ENCODE assay signal across 18 mouse cellular contexts in the genomic region with DNA sequence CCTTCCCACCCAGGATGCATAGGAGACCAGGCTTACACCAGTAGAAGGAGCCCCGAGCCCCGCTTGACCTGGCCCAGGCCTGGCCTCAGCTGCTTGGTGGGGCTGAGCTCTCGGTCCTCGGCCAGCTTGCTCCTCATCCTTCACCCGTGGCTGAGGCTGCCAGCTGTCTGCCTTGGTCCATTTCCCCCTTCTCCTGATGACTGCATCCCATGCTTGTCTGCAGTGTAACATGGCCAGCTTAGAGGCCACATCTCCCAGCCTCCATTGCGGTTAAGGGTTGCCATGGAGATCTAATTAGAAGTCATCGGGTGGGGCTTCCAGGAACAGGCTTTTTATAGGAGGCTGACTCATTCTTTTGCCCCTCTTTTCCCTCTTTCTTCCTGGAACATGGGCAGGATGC. TPM values are rescaled to one million over a fixed set of nuclear protein-coding genes. Genes with fewer than 3 reads are reported as not detected.
DNase-seq lines count a peak whose midpoint lies in the region; ATAC-seq and TF ChIP-seq lines count a peak whose summit lies in the region.
"Had no signal": no experiment of that assay in that cellular context is flagged by ENCODE, and none has a peak within 500 bp of the region (broad histone marks: within the 10 kb centered on the region; RNA-seq: fewer than 3 reads in every experiment).

No protein-coding gene starts in this region.

- ATAC-seq in kidney, embryonic 14.5 days (ENCODE audit: low FRiP score, low TSS enrichment) = peak; percentile 20; the same call in 1 of the 2 replicates
- ATAC-seq in hindbrain, embryonic 14.5 days (ENCODE audit: low FRiP score) = 0 out of 2 replicates have a peak, but pooled peaks have one; percentile 40
- ATAC-seq: liver, postnatal 0 days; Patski had no signal

- no peaks in the 10 kb centered on the region for H3K4me1 ChIP-seq in kidney, embryonic 14.5 days (ENCODE audit: control insufficient read depth, insufficient read depth, low read length)
- H3K4me1 ChIP-seq in hindbrain, embryonic 14.5 days (replicated peaks; ENCODE audit: control insufficient read depth, insufficient read depth, low read length) = peaks cover 28% of the 10 kb centered on the region
- peaks cover 4% of the 10 kb centered on the region; the same call in 1 of the 2 replicates for H3K4me1 ChIP-seq in thymus, adult 2 months (replicated peaks; ENCODE audit: control insufficient read depth, insufficient read depth, low read length)
- H3K4me1 ChIP-seq: limb, embryonic 15.5 days; stomach, embryonic 15.5 days had no signal

- no peak for TF ChIP-seq POLR2A in thymus, adult 2 months (IDR thresholded peaks at IDR 0.05; ENCODE audit: control insufficient read depth, extremely low read depth, insufficient read depth, low read length, poor library complexity)

- no peak overlapping the region for H3K9ac ChIP-seq in kidney, embryonic 14.5 days (ENCODE audit: low read depth, low read length)
- H3K9ac ChIP-seq in hindbrain, embryonic 14.5 days = no peak overlapping the region
- H3K9ac ChIP-seq: limb, embryonic 15.5 days; liver, postnatal 0 days; stomach, embryonic 15.5 days had no signal

- no peak for DNase-seq in kidney, adult 8-10 months
- DNase-seq in MN1 (ENCODE audit: low spot score) = peak; percentile 66
- DNase-seq in hindbrain, embryonic 14.5 days (ENCODE audit: low spot score) = no peak
- no peak for DNase-seq in neural tube, embryonic 10.5 days (ENCODE audit: extremely low spot score, low spot score)
- DNase-seq in thymus, adult 2 months = no peak
- no peak for DNase-seq in adrenal gland, postnatal 36 days
- DNase-seq: cerebellum, postnatal 25 days; gastrocnemius, adult 2 months; heart, adult 2 months; kidney, postnatal 10 days; liver, postnatal 0 days; thymus, postnatal 36 days had no signal

- H3K79me3 ChIP-seq in C2C12 (ENCODE audit: low read depth) = no peaks in the 10 kb centered on the region

- no peak overlapping the region for H3K4me3 ChIP-seq in kidney, embryonic 14.5 days (ENCODE audit: low read length)
- no peak overlapping the region for H3K4me3 ChIP-seq in C2C12 (ENCODE audit: insufficient read depth, poor library complexity, severe bottlenecking)
- no peak overlapping the region for H3K4me3 ChIP-seq in hindbrain, embryonic 14.5 days (replicated peaks; ENCODE audit: low read length)
- no peak overlapping the region for H3K4me3 ChIP-seq in thymus, adult 2 months (ENCODE audit: control insufficient read depth, insufficient read depth, low read length)
- H3K4me3 ChIP-seq: gastrocnemius, adult 2 months; heart, adult 2 months; limb, embryonic 15.5 days; stomach, embryonic 15.5 days had no signal

- H3K9me3 ChIP-seq in kidney, embryonic 14.5 days (ENCODE audit: control insufficient read depth, low read length) = no peaks in the 10 kb centered on the region
- H3K9me3 ChIP-seq in hindbrain, embryonic 14.5 days (ENCODE audit: control insufficient read depth, low read length) = no peaks in the 10 kb centered on the region
- H3K9me3 ChIP-seq: limb, embryonic 15.5 days; stomach, embryonic 15.5 days had no signal

- no peak overlapping the region for H3ac ChIP-seq in C2C12 (ENCODE audit: control insufficient read depth, insufficient read length, low read depth)

- no peak overlapping the region for H3K27ac ChIP-seq in kidney, embryonic 14.5 days (ENCODE audit: low read depth, low read length)
- H3K27ac ChIP-seq in hindbrain, embryonic 14.5 days = no peak overlapping the region
- no peak overlapping the region for H3K27ac ChIP-seq in thymus, adult 2 months (ENCODE audit: control insufficient read depth, insufficient read depth, low read length)
- H3K27ac ChIP-seq: gastrocnemius, adult 2 months; heart, adult 2 months; limb, embryonic 15.5 days; stomach, embryonic 15.5 days had no signal

- no peak overlapping the region for H3K4me2 ChIP-seq in kidney, embryonic 14.5 days (replicated peaks; ENCODE audit: low read depth, low read length)
- H3K4me2 ChIP-seq in hindbrain, embryonic 14.5 days (replicated peaks) = no peak overlapping the region
- H3K4me2 ChIP-seq: limb, embryonic 15.5 days; stomach, embryonic 15.5 days had no signal

- peaks cover 16% of the 10 kb centered on the region for H3K27me3 ChIP-seq in kidney, embryonic 14.5 days (ENCODE audit: control insufficient read depth, insufficient read depth, low read length)
- peaks cover 4% of the 10 kb centered on the region for H3K27me3 ChIP-seq in C2C12 (ENCODE audit: control insufficient read depth, insufficient read depth, insufficient read length)
- H3K27me3 ChIP-seq in hindbrain, embryonic 14.5 days (ENCODE audit: control insufficient read depth, insufficient read depth, low read length) = 0 out of 2 replicates have a peak, but pooled peaks cover 4% of the 10 kb centered on the region
- H3K27me3 ChIP-seq in thymus, adult 2 months (ENCODE audit: control insufficient read depth, insufficient read depth, low read length) = no peaks in the 10 kb centered on the region

- WGBS in kidney, embryonic 14.5 days = 64% methylated on average over 7 of the region's 7 CpGs
- WGBS in hindbrain, embryonic 14.5 days = 40% methylated on average over 7 of the region's 7 CpGs
- whole genome bisulfite sequencing in thymus, adult 2 months = 73% methylated on average over 7 of the region's 7 CpGs

- no peak for TF ChIP-seq CTCF in C2C12 (IDR thresholded peaks at IDR 0.05; ENCODE audit: control insufficient read depth, insufficient read depth, insufficient read length)
- TF ChIP-seq CTCF in thymus, adult 2 months (IDR thresholded peaks at IDR 0.05; ENCODE audit: borderline replicate concordance, control insufficient read depth, extremely low read depth, insufficient read depth, low read length, poor library complexity) = no peak

- no peaks in the 10 kb centered on the region for H3K36me3 ChIP-seq in kidney, embryonic 14.5 days (ENCODE audit: control insufficient read depth, insufficient read depth, low read length)
- no peaks in the 10 kb centered on the region for H3K36me3 ChIP-seq in C2C12 (ENCODE audit: control insufficient read depth, insufficient read depth)
- H3K36me3 ChIP-seq in hindbrain, embryonic 14.5 days (replicated peaks; ENCODE audit: control insufficient read depth, insufficient read depth) = no peaks in the 10 kb centered on the region
- H3K36me3 ChIP-seq in thymus, adult 2 months (ENCODE audit: control insufficient read depth, insufficient read depth, low read length) = no peaks in the 10 kb centered on the region
- H3K36me3 ChIP-seq: limb, embryonic 15.5 days; stomach, embryonic 15.5 days had no signal

- no peaks in the 10 kb centered on the region for H3K79me2 ChIP-seq in C2C12 (ENCODE audit: control insufficient read depth, insufficient read depth)

TF ChIP-seq in C2C12, 6 proteins besides CTCF, POLR2A, EP300 and RAD21:
- TF ChIP-seq CEBPB (IDR thresholded peaks at IDR 0.05; ENCODE audit: low read depth) = no peak
- peak; percentile 13 for TF ChIP-seq MYOD1 (IDR thresholded peaks at IDR 0.05; ENCODE audit: control insufficient read depth, insufficient read length, low read depth)

RNA-seq across cellular contexts. Expression of gene Slc35c2, which starts 23.8 kb away (rescaled TPM):
- polyA plus RNA-seq in kidney, embryonic 14.5 days (2014; fragmentation: Nextera tagmentation; extraction: Ambion mirVana) = 35.4 and 54.1 TPM in 2 replicates
- polyA plus RNA-seq in C2C12 (2012; fragmentation: generic; extraction: Trizol) = 46.5 TPM
- 60.1 and 60.8 TPM in 2 replicates for polyA plus RNA-seq in hindbrain, embryonic 14.5 days (2014; fragmentation: Nextera tagmentation; extraction: Ambion mirVana)
- 78.7 and 82.3 TPM in 2 replicates for polyA plus RNA-seq in thymus, adult 2 months (2012; rRNA removed)
- 10 to 100 TPM; 44.4 to 59.5 TPM for total RNA-seq in adrenal gland, postnatal 36 days (2021)

RNA-seq across cellular contexts. Expression of gene Cdh22, which starts 29.2 kb away (rescaled TPM):
- polyA plus RNA-seq in kidney, embryonic 14.5 days (2014; fragmentation: Nextera tagmentation; extraction: Ambion mirVana) = 0.74 and 1.2 TPM in 2 replicates
- 0.02 TPM for polyA plus RNA-seq in C2C12 (2012; fragmentation: generic; extraction: Trizol)
- 12.4 and 15.4 TPM in 2 replicates for polyA plus RNA-seq in hindbrain, embryonic 14.5 days (2014; fragmentation: Nextera tagmentation; extraction: Ambion mirVana)
- 1.2 and 1.3 TPM in 2 replicates for polyA plus RNA-seq in thymus, adult 2 months (2012; rRNA removed)
- total RNA-seq in adrenal gland, postnatal 36 days (2021) = 1 to 10 TPM in 1 of 2 experiments, under 1 TPM in 1; 0.79 to 1.9 TPM
- total RNA-seq: neutrophil, adult 5-6 weeks had no signal
- polyA plus RNA-seq: liver, postnatal 0 days; Patski had no signal
